Mouse (Mus musculus) right cerebral cortex, postnatal 14 days (tissue): ENCODE measurements at regions not wholly inside any gene's neighbourhood (a gene's known extent, or its start where the extent isn't known, plus 50 kb on each side); places are given as distances from the start of the nearest gene placed in this dataset.

Experiments used
- DNase-seq: peaks from one replicate; pipeline ENCODE4 v3.0.0; 2022

DNA sequence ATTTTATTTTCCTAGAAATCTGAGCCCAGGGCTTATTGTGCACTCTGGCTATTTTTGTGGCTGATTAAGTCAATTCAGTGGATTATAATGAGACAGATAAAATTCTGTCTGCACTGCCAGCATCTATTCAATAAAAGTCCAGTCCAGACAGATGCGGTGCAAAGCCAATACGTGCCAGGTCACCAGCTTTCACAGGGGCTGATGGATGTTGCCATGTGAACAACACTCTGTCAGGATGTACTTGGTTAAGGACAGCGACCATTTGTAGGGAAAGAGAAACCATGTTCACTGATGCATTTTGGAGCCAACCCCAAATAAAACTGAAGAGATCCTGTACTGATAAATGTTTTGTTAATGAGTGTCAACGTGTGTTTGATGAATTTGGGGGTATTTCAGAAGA is 285.0 kb upstream of the Gnpda2 start:
- DNase-seq, result no peak

GRCm38 (mm10) chr5:69863027-69863426 is 270.9 kb upstream of the Gnpda2 start:
- DNase-seq, result no peak

DNA sequence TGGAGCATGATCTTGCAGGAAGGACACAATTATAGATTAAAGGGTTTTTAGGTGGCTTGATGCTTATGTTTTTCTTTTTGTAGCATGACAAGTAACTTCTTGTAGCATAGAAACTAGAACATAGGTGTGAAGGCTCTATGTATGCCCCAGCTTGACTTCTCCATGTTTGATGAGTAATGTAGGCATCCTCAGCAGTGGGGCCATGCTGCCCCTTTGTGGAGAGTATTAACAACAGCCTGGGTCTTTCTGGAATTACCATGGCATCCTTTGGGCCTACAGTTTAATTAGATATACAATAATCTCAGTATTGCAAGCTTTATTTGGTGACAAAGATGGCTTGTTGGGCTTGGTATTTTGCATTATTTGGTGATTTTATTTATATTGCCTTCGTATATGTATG is 252.7 kb upstream of the Gnpda2 start:
- no peak for DNase-seq

DNA sequence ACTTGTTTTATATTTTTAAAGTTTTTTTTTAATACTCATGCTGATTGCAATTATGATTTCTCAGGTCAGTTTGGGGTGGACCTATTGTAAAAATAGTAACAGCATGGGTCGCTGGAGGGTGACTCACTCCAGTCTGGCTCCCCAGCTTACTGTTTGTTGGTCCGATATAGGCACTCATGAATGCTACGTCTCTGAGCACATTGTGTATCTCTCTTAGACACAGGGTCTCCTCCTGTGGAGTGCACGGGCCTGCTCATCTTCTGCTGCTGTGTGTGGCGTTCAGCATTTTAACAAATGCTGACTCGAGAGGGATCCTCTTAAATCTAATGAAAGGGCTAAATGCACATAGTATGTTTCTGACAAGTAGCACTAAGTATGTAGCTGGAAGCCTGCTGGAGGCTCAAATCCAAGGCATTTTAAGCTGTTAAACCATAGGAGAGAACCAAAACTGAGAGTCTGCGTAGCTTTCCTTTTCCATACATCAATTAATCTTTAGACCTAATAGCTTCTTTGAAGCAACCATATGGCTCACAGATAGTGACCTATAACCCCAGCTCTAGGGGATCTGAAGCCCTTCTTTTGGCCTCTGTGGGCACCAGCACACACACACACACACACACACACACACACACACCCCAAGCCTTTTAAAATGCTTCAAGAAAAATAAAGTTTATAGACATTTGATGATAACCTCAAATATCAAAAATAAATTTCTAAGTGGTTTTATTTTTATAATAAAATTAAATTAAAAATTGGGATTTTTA is 246.0 kb upstream of the Gnpda2 start:
- DNase-seq, result no peak

- no peak for DNase-seq
Measured at GRCm38 (mm10) chr5:69836356-69836755, 244.2 kb upstream of the Gnpda2 start.

- no peak for DNase-seq
Measured at GRCm38 (mm10) chr5:69835162-69835561, 243.0 kb upstream of the Gnpda2 start.

DNA sequence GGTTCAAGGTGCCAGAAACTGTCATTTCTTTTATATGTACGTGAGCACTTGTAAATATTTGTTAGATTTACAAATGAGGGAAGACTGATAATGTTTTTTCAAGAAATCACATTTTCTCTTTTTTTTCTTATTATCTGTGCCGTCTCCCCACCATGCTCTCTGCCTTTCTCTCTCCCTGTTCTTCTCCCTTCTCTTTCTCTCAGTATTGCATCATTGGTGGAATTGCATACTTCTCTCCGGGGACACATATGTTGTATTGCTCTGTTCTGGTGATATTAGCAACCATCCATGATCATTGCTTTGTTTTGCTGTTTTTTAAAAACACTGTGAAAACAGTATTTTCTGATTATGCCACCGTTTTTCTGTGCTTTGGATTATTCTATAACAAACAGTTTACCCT is 225.6 kb upstream of the Gnpda2 start:
- DNase-seq, result no peak

GRCm38 (mm10) chr5:69817035-69817434 is 224.9 kb upstream of the Gnpda2 start:
- DNase-seq, result no peak

DNA sequence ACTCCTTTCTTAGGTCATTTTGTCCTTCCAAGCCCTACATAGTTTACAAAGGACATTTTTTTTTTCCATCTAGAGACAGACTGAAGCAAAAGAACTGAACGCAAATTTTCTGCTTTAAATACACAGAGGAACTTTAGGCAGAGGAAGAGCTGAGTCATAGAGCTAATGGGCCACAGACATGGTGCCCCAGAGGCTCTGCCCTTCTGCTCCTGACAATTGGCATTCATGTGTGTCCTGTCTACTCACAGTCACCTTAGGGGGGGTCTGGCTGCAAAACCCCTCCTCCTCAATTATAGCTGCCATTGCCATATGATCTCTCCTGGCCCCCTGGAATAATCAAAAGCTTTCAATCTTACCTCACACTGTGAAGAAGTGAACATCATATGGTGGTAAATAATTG is 223.2 kb upstream of the Gnpda2 start:
- DNase-seq, result no peak

DNA sequence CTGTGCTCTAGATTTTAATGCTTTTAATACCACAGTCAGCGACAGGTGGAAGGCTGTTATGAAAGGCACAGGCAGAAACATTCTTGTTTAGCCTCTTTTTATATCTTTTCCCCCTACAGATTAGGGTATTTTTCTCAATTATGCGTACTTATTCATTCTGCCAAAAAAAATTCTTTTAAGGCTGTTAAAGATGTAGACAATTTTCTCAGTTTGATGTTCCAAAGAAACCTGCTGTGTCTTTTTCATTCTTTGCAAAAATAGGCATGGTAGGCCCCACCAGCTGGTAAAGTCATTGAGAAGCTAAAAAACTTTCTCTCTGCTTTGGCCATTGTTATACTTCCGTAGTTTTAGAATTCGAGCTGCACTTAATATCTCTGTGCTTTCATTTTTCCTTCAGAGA is 210.5 kb upstream of the Gnpda2 start:
- DNase-seq, result no peak

GRCm38 (mm10) chr5:69802101-69802500 is 210.0 kb upstream of the Gnpda2 start:
- DNase-seq, result no peak

- DNase-seq, result no peak
Measured at GRCm38 (mm10) chr5:69795316-69795715, 203.2 kb upstream of the Gnpda2 start.

GRCm38 (mm10) chr5:69794641-69795040 is 202.5 kb upstream of the Gnpda2 start:
- no peak for DNase-seq

DNA sequence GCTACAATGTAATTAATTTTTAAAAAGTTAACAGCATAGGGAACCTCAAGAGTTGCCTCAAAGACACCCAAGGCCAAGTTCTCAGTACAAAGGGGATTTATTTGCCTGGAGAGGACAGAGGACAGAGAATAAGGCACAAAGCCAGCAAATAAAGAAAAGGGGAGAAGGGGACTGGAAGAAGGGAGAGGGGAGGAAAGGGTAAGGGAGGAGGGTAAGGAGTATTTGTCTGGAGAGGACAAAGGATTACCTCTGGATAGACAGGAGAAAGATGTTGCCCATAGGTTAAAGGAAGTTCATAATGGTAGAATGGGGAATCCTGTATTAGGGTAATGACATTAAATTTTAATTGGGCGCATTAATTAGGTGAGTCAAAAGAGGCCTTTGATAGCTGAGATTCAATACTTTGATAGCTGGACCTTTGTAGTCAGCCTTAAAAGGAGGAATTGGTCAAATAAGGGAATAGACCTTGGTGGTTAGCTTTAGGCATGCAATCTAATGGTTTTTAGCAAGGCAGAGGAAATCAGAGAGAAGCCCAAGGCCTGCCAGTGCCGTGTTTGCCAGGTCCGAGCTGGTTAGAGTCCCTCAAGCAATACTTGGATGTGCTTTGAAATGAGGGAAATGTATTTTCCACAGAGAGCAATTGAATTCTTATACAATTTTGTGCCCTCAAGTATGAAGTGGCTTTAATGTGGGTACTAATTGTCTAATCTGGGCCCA is 164.8 kb upstream of the Gnpda2 start:
- DNase-seq, result no peak

GRCm38 (mm10) chr5:69756360-69756759 is 164.2 kb upstream of the Gnpda2 start:
- no peak for DNase-seq

DNA sequence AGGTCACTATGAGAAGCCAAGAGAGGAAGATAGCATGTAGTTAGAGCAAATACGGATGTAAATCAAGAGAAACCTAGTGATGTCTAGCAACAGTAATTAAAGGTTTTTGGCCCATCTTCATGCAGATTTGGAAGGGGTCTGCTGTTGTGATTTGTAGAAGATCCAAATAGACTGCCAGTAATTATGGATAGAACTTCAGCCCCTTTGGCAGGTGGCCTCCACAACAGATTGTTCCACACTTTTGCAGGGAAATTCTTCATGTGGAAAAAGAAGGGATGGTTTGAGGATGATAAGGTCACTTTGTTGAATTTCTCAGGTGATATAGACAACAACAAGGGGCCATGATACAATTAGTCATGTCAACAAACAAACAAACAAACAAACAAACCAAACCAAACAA is 148.4 kb upstream of the Gnpda2 start:
- no peak for DNase-seq

DNA sequence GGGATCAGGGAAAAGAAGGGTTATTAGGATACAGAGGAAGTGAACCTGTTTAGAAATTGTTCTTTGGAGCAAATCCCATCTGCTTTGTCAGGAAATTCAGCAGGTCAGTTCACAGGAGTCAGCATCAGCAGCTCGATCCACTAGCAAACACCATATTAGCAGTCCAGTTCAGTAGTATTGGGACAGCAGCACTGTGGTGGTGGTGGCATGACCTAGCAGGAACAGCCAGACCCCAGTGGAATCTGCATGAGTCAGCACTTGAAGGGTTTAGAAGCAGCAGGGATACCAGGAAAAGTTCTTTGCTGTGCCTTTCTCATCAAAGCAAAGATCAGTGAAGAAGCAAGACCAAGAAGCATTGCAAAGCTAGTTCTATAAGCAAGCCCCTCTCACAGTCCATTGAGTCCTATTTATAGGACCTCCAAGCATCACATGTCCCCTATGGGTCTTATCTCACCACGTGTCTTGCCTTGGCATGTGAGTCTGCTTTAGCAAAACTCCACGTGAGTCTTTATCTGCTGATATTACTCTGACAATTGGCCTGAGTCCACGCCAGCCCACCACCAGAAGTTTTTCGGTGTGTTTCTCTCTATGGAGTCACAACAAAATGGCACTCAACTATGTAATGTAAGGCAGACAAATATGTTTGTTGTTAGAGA is 129.3 kb upstream of the Gnpda2 start:
- no peak for DNase-seq

DNA sequence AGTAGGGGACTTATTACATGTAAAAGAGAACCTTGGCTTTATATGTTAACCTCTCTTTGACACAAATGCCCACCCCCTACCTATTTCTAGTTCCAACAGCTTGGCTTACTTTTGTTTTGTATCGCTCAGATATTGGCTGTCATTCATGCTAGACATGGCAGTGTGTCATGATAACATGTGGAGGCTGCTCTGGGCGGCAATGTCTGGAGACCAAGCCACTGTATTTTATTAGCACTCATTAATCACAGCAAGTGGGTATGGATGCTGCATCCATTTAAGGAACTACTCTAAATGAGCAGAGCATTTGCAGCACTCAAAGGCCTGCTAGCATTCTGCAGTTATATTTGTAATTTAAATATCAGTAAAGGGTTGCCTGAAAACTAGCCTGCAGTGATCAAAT is 123.9 kb upstream of the Gnpda2 start:
- no peak for DNase-seq

- no peak for DNase-seq
Measured at GRCm38 (mm10) chr5:69707099-69707498, 115.0 kb upstream of the Gnpda2 start.

GRCm38 (mm10) chr5:69705168-69705532 is 113.0 kb upstream of the Gnpda2 start:
- DNase-seq, result no peak

GRCm38 (mm10) chr5:69704261-69705167 is 112.4 kb upstream of the Gnpda2 start:
- peak; percentile 8 for DNase-seq

DNA sequence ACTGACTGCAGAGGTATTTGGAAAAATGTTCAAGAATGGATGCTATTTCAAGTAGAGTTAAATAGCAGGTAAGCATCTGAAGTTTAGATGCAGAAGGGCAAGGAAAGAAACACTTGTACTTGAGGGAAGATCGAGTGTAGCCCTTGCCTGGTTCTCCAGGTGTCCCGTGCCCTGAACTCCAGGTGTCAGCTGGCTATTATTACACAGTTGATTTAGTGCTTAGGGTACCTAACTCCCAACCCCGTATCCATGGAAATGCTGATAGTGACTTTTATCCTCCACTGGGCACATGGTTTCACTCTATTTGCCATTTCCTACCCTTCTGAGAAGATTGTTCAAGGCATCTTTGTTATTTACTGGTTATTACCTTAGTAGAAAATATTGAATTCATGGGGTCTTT is 86.6 kb upstream of the Gnpda2 start:
- no peak for DNase-seq

- no peak for DNase-seq
Measured at GRCm38 (mm10) chr5:69678268-69678667, 86.1 kb upstream of the Gnpda2 start.
